Mouse (Mus musculus) liver, embryonic 14.5 days (tissue): ENCODE data around the gene H2afz.

Source experiments
- CTCF ChIP-seq: IDR thresholded peaks from 2 replicates; pipeline ENCODE4 v1.5.1; 2016; ENCODE audit warnings: antibody characterized with exemption, low read depth, control low read depth
- EP300 ChIP-seq: IDR thresholded peaks from 2 replicates; pipeline ENCODE4 v1.6.1; 2016; ENCODE audit warnings: antibody characterized with exemption, low read depth

- TF ChIP-seq CTCF (no peak), EP300 (no peak)
Measured at GRCm38 (mm10) chr3:137846552-137846951, 17.7 kb upstream of the H2afz start.
